Mouse (Mus musculus): ENCODE results near the gene Ankrd13a. TPM values are rescaled to one million over a fixed set of nuclear protein-coding genes. Genes with fewer than 3 reads are reported as not detected.

The Ankrd13a gene
- polyA plus RNA-seq, 1 experiment from 2014 or later, result 35.8 TPM

DNA sequence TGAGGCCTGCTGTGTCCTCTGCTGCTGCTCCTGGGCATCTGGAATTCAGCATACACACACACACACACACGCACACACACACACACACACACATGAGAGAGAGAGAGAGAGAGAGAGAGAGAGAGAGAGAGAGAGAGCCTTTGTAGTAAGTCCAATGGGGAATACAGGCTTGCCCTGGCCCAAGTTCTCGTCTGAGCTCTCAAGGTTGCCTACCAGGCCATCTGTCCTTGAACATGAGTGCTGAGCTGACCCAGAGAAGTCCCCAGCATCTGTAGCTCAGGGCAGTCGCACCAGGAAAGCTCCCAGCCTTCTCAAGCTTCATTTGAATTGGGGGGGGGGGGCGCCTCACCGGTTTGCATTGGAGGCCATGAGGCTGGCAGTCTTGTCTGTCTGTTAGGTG lies 10.7 kb downstream of the Ankrd13a start:
- H3K9ac ChIP-seq, result no peak overlapping the region
- no peak for ATAC-seq (ENCODE audit: low FRiP score, low read depth)
- peak overlapping the region; percentile 25; the same call in 1 of the 2 replicates for H3K27ac ChIP-seq (replicated peaks)
- H3K27me3 ChIP-seq, result no peaks in the 10 kb centered on the region
- no peak overlapping the region for H3K4me3 ChIP-seq
- H3K4me1 ChIP-seq (replicated peaks), result peaks cover 16% of the 10 kb centered on the region
- H3K4me2 ChIP-seq, result no peak overlapping the region
- no peaks in the 10 kb centered on the region for H3K9me3 ChIP-seq
- 70% methylated on average over 5 of the region's 5 CpGs for WGBS
- peaks cover 18% of the 10 kb centered on the region for H3K36me3 ChIP-seq

GRCm38 (mm10) chr5:114793317-114793716 lies 18.8 kb downstream of the Ankrd13a start:
- 64% methylated on average over 7 of the region's 7 CpGs for WGBS
- ATAC-seq (ENCODE audit: low FRiP score, low read depth), result no peak

DNA sequence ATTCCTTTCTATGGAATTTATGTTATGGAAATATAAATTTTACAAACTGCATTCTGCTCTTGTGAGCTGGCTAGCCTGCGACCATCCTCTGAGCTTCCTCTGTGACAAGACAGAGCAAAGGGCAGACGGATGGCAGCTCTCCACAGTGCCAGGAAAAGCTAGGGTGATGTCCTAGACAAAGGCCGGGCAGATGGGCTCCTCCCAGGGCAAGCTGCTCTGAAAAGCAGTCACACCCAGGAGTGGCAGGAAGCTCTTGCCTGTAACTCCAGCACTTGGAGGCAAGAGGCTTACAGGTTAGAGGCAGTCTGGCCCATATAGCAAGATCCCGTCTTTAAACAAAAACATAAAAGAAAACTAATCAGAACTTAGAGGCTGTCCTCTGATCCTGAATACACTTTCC lies 20.1 kb downstream of the Ankrd13a start:
- Histone ChIP-seq H3K27ac (replicated peaks) (0 out of 2 replicates have a peak overlapping the region, but pooled peaks have one; percentile 21), H3K9me3 (no peaks in the 10 kb centered on the region), H3K4me1 (replicated peaks) (peaks cover 25% of the 10 kb centered on the region), H3K27me3 (no peaks in the 10 kb centered on the region), H3K9ac (no peak overlapping the region), H3K4me2 (no peak overlapping the region), H3K4me3 (no peak overlapping the region), H3K36me3 (peaks cover 52% of the 10 kb centered on the region)
- WGBS, result 45% methylated on average over 4 of the region's 4 CpGs
- ATAC-seq (ENCODE audit: low FRiP score, low read depth), result no peak

More at GRCm38 (mm10) chr5:114793317-114793716, 18.8 kb downstream of the Ankrd13a start:
- Histone ChIP-seq H3K4me3 (no peak overlapping the region), H3K9ac (no peak overlapping the region), H3K27ac (replicated peaks) (no peak overlapping the region), H3K36me3 (peaks cover 54% of the 10 kb centered on the region), H3K9me3 (no peaks in the 10 kb centered on the region), H3K27me3 (no peaks in the 10 kb centered on the region), H3K4me1 (replicated peaks) (peaks cover 25% of the 10 kb centered on the region), H3K4me2 (no peak overlapping the region)

DNA sequence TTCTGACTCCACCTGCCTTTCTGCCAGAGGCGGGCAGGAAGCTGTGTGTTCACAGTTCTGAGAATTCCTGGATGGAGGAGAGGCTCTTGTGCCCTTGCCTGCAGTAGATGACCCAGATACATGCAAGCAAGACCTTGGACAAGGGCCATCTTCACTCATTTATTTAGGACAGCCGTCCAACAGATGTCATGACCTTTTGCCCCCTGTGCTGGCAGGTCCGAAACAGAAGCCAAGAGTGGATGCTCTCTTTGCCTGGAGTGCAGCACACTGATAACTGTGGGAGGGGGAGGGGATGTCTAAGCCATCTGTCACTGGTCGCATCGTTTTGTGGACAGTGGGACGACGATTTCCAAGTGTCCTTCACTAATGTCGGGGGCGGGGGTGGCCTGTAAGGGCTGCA lies 20.8 kb downstream of the Ankrd13a start:
- 26% methylated on average over 9 of the region's 9 CpGs for WGBS
- Histone ChIP-seq H3K27me3 (no peaks in the 10 kb centered on the region), H3K36me3 (peaks cover 56% of the 10 kb centered on the region), H3K27ac (replicated peaks) (0 out of 2 replicates have a peak overlapping the region, but pooled peaks have one; percentile 21), H3K4me3 (no peak overlapping the region), H3K4me2 (no peak overlapping the region), H3K4me1 (replicated peaks) (peaks cover 25% of the 10 kb centered on the region), H3K9ac (no peak overlapping the region), H3K9me3 (no peaks in the 10 kb centered on the region)
- no peak for ATAC-seq (ENCODE audit: low FRiP score, low read depth)

DNA sequence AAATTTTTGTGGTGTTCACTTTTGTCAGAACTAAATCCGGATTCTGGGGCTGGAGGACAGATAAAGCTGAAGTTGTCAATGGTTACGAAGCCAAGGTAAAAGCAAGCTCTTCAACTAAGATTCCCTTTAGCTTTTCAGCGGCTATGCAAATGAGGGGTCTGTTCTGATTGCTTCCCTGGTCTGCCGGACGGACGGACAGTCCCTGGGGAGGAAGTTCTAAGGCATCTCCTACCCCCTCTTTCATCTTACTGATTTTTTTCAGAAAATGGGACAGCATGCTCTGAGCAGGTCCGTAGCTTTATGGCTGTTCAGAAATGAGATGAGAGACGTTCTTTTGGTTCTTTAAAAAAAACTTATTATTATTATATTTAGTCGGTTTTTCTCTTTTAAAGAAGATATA lies 21.2 kb downstream of the Ankrd13a start:
- H3K4me2 ChIP-seq, result no peak overlapping the region
- no peak overlapping the region for H3K9ac ChIP-seq
- no peaks in the 10 kb centered on the region for H3K9me3 ChIP-seq
- ATAC-seq (ENCODE audit: low FRiP score, low read depth), result no peak
- H3K4me1 ChIP-seq (replicated peaks), result peaks cover 25% of the 10 kb centered on the region
- 0 out of 2 replicates have a peak overlapping the region, but pooled peaks have one; percentile 21 for H3K27ac ChIP-seq (replicated peaks)
- peaks cover 60% of the 10 kb centered on the region for H3K36me3 ChIP-seq
- no peak overlapping the region for H3K4me3 ChIP-seq
- H3K27me3 ChIP-seq, result no peaks in the 10 kb centered on the region
- 44% methylated on average over 9 of the region's 9 CpGs for WGBS

DNA sequence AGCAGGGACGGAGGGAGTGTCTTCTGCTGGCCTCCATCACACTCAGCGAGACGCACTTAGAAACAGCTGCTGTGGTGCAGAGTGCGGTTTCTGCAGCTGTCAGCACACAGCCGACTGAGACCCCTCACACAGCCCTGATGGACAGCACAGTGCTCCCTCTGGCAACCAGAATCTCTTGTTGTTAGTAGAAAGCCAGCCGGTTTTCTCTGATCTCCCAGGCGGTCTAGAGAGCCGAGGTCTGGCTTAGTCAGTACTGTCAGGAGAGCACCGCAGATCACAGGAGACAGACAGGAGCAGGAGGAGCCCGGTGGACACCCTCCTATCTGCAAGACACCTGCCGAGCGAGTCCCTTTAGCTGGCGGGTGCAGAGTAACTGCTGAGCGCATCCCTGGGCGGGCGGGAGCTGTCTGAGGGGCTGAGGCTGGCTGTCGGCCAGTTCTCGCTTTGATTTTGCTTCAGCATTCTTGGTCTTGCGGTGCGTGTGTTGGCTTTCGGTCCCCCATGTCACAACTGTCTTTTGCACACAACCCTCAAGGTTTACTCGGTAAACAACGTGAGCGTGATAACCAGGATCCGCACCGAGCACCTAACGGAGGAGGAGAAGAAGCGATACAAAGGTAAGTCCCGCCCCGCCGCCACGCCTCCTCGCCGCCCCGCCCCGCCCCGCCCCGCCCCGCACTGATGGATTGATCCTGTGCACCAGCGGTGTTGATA lies 22.0 kb downstream of the Ankrd13a start:
- peak overlapping the region; percentile 26 for H3K4me3 ChIP-seq
- WGBS, result 7% methylated on average over 40 of the region's 40 CpGs
- H3K36me3 ChIP-seq, result peaks cover 62% of the 10 kb centered on the region
- H3K4me2 ChIP-seq, result peak overlapping the region; percentile 58
- no peaks in the 10 kb centered on the region for H3K9me3 ChIP-seq
- peak overlapping the region; percentile 74 for H3K27ac ChIP-seq (replicated peaks)
- no peaks in the 10 kb centered on the region for H3K27me3 ChIP-seq
- ATAC-seq (ENCODE audit: low FRiP score, low read depth), result peak; percentile 44; the same call in 1 of the 2 replicates
- H3K9ac ChIP-seq, result 0 out of 2 replicates have a peak overlapping the region, but pooled peaks have one; percentile 22
- peaks cover 25% of the 10 kb centered on the region for H3K4me1 ChIP-seq (replicated peaks)

GRCm38 (mm10) chr5:114797253-114797652 lies 22.8 kb downstream of the Ankrd13a start:
- no peak overlapping the region for H3K4me3 ChIP-seq
- no peak overlapping the region for H3K9ac ChIP-seq
- H3K36me3 ChIP-seq, result peaks cover 61% of the 10 kb centered on the region
- no peaks in the 10 kb centered on the region for H3K9me3 ChIP-seq
- peaks cover 25% of the 10 kb centered on the region for H3K4me1 ChIP-seq (replicated peaks)
- ATAC-seq (ENCODE audit: low FRiP score, low read depth), result no peak
- no peak overlapping the region for H3K4me2 ChIP-seq
- H3K27me3 ChIP-seq, result no peaks in the 10 kb centered on the region
- WGBS, result 86% methylated on average over 8 of the region's 8 CpGs
- H3K27ac ChIP-seq (replicated peaks), result no peak overlapping the region

DNA sequence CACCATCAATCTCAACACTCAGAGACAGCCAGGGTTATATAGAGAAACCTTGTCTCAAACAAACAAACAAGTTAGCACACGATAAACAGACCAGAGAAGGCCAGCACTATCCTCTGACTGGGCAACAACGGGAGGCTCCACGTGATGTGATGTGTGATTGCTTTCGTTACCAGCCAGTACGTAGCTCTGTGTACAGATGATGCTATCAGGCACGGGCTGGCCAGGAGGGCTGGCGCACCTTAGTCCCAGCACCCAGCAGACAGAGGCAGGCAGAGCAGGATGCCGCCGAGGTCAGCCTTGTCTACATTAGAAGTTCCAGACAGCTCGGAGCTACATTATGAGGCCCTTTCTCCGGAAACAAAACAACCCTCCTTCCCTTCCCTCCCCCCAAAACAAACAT lies 25.4 kb downstream of the Ankrd13a start:
- H3K4me1 ChIP-seq (replicated peaks), result peaks cover 23% of the 10 kb centered on the region
- peaks cover 67% of the 10 kb centered on the region for H3K36me3 ChIP-seq
- H3K9ac ChIP-seq, result no peak overlapping the region
- H3K4me2 ChIP-seq, result no peak overlapping the region
- no peaks in the 10 kb centered on the region for H3K27me3 ChIP-seq
- H3K4me3 ChIP-seq, result no peak overlapping the region
- no peak for ATAC-seq (ENCODE audit: low FRiP score, low read depth)
- WGBS, result 87% methylated on average over 11 of the region's 11 CpGs
- no peak overlapping the region for H3K27ac ChIP-seq (replicated peaks)
- H3K9me3 ChIP-seq, result no peaks in the 10 kb centered on the region

DNA sequence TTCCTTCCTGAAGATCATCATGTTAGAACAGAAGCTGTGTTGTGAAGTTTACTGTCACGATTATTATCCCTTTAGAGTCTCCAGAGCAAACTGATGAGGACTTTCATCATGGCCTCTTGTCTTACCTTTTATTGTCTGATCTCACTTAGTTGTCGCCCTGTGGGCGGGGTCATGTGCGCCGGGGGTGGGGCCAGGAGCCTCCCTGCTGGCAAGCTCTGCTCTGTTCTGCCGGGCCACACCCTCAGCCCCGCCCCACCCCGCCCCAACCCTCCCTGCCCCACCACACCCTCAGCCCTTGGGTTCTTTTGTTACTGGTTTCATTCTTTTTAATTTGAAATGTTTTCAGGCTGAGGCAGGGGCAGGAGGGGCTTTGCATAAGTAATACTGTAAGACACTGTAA lies 26.6 kb downstream of the Ankrd13a start:
- no peak overlapping the region for H3K27ac ChIP-seq (replicated peaks)
- no peak for ATAC-seq (ENCODE audit: low FRiP score, low read depth)
- H3K4me2 ChIP-seq, result no peak overlapping the region
- H3K36me3 ChIP-seq, result peaks cover 74% of the 10 kb centered on the region
- H3K27me3 ChIP-seq, result no peaks in the 10 kb centered on the region
- H3K4me1 ChIP-seq (replicated peaks), result peaks cover 13% of the 10 kb centered on the region
- WGBS, result 13% methylated on average over 8 of the region's 8 CpGs
- no peak overlapping the region for H3K9ac ChIP-seq
- no peak overlapping the region for H3K4me3 ChIP-seq
- H3K9me3 ChIP-seq, result no peaks in the 10 kb centered on the region

DNA sequence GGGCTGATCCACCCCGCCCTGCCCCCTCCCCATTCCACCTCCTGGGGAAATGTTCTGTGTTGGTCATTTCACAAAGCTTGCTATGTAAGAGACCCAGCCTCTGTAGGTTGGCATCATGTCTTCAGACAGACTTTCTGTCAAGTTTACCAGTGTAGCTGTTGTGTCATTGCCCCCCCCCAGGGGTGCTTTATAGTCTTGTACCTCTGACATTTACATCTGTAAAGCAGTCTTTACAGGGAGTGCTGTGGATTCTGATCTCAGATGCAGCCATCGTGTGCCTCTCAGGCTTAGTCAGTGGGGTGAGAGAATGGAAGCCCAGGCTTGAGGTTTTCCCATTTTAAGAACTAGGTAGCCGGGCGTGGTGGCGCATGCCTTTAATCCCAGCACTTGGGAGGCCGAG lies 27.4 kb downstream of the Ankrd13a start:
- H3K27me3 ChIP-seq, result no peaks in the 10 kb centered on the region
- no peak overlapping the region for H3K4me3 ChIP-seq
- WGBS, result 82% methylated on average over 6 of the region's 6 CpGs
- H3K4me2 ChIP-seq, result no peak overlapping the region
- H3K9me3 ChIP-seq, result no peaks in the 10 kb centered on the region
- H3K9ac ChIP-seq, result no peak overlapping the region
- H3K4me1 ChIP-seq (replicated peaks), result peaks cover 5% of the 10 kb centered on the region; the same call in 1 of the 2 replicates
- no peak for ATAC-seq (ENCODE audit: low FRiP score, low read depth)
- H3K36me3 ChIP-seq, result peaks cover 74% of the 10 kb centered on the region
- no peak overlapping the region for H3K27ac ChIP-seq (replicated peaks)

GRCm38 (mm10) chr5:114803231-114803630 lies 28.8 kb downstream of the Ankrd13a start:
- Histone ChIP-seq H3K27ac (replicated peaks) (no peak overlapping the region), H3K4me2 (no peak overlapping the region), H3K4me3 (no peak overlapping the region), H3K9ac (no peak overlapping the region), H3K9me3 (no peaks in the 10 kb centered on the region), H3K27me3 (no peaks in the 10 kb centered on the region), H3K4me1 (replicated peaks) (0 out of 2 replicates have a peak, but pooled peaks cover 3% of the 10 kb centered on the region), H3K36me3 (peaks cover 72% of the 10 kb centered on the region)
- WGBS, result 92% methylated on average over 13 of the region's 13 CpGs
- no peak for ATAC-seq (ENCODE audit: low FRiP score, low read depth)

- H3K27ac ChIP-seq (replicated peaks), result peak overlapping the region; percentile 25; the same call in 1 of the 2 replicates
- no peak overlapping the region for H3K4me2 ChIP-seq
- no peaks in the 10 kb centered on the region for H3K9me3 ChIP-seq
- no peaks in the 10 kb centered on the region for H3K27me3 ChIP-seq
- ATAC-seq (ENCODE audit: low FRiP score, low read depth), result no peak
- H3K36me3 ChIP-seq, result peaks cover 70% of the 10 kb centered on the region
- WGBS, result 78% methylated on average over 13 of the region's 13 CpGs
- peaks cover 9% of the 10 kb centered on the region; the same call in 1 of the 2 replicates for H3K4me1 ChIP-seq (replicated peaks)
- H3K4me3 ChIP-seq, result no peak overlapping the region
- no peak overlapping the region for H3K9ac ChIP-seq
Measured at GRCm38 (mm10) chr5:114804335-114804734, 29.9 kb downstream of the Ankrd13a start.
